In the genomic region with DNA sequence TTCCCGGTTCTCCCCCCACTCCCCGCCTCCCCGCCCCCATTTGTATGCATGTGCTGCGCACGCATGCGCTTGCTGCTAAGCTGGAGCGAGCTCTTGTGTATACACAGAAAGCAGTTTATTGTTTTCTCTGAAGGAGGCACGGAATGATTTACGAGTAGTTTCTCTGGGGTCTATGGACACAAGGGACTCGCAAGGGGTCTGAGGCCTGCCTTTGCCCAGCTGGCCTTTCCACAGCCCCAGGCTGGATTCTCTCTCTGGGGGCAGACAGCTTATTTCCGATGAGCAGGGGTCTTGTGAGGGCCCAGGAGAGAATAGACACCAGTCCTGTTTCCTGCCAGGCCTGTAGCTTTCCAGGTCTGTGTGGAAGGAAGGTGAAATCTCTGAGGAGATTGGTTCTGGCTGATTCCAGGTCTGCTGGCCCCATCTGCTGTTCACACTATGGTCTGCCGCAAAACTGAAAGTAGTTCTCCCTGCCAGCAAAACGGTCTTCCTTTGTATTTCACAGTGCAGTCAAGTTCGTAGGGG, we compare ENCODE assay signal across 8 mouse cellular contexts.
A peak's percentile ranks its signal among the peaks of the same experiment; 100 is the strongest.
DNase-seq lines count a peak whose midpoint lies in the region; ATAC-seq and TF ChIP-seq lines count a peak whose summit lies in the region.

No protein-coding gene starts in this region.

- H3K27ac ChIP-seq in embryonic facial prominence, embryonic 14.5 days (replicated peaks; ENCODE audit: low read depth, low read length), result peak overlapping the region; percentile 66
- no peak overlapping the region for H3K27ac ChIP-seq in heart, embryonic 15.5 days
- peak overlapping the region; percentile 59; the same call in 1 of the 2 replicates for H3K27ac ChIP-seq in kidney, embryonic 16.5 days (ENCODE audit: low read length)
- no peak overlapping the region for H3K27ac ChIP-seq in liver, embryonic 14.5 days
- peak overlapping the region; percentile 87 for H3K27ac ChIP-seq in neural tube, embryonic 13.5 days (replicated peaks)

- H3K4me3 ChIP-seq in embryonic facial prominence, embryonic 14.5 days (ENCODE audit: low read depth, low read length), result no peak overlapping the region
- no peak overlapping the region for H3K4me3 ChIP-seq in heart, embryonic 15.5 days
- H3K4me3 ChIP-seq in kidney, embryonic 16.5 days (ENCODE audit: low read length), result no peak overlapping the region
- H3K4me3 ChIP-seq in liver, embryonic 14.5 days (ENCODE audit: insufficient read depth in 1 of 2, low read depth in 2 of 2, low read length in 2 of 2), result no peak overlapping the region
- peak overlapping the region; percentile 25 for H3K4me3 ChIP-seq in neural tube, embryonic 13.5 days

- no peaks in the 10 kb centered on the region for H3K9me3 ChIP-seq in embryonic facial prominence, embryonic 14.5 days (ENCODE audit: control insufficient read depth, low read length)
- no peaks in the 10 kb centered on the region for H3K9me3 ChIP-seq in heart, embryonic 15.5 days (replicated peaks)
- no peaks in the 10 kb centered on the region for H3K9me3 ChIP-seq in kidney, embryonic 16.5 days (ENCODE audit: low read length)
- no peaks in the 10 kb centered on the region for H3K9me3 ChIP-seq in liver, embryonic 14.5 days (ENCODE audit: control insufficient read depth, low read length)
- no peaks in the 10 kb centered on the region for H3K9me3 ChIP-seq in neural tube, embryonic 13.5 days

- TF ChIP-seq CTCF in liver, embryonic 14.5 days (IDR thresholded peaks at IDR 0.05; ENCODE audit: low read depth), result peak; percentile 22; the same call in 1 of the 2 replicates

- H3K4me1 ChIP-seq in embryonic facial prominence, embryonic 14.5 days (ENCODE audit: control insufficient read depth, insufficient read depth, low read length), result 0 out of 2 replicates have a peak, but pooled peaks cover 5% of the 10 kb centered on the region
- peaks cover 8% of the 10 kb centered on the region; the same call in 1 of the 2 replicates for H3K4me1 ChIP-seq in heart, embryonic 15.5 days (replicated peaks)
- H3K4me1 ChIP-seq in kidney, embryonic 16.5 days (ENCODE audit: insufficient read depth, low read length), result peaks cover 12% of the 10 kb centered on the region
- H3K4me1 ChIP-seq in liver, embryonic 14.5 days (replicated peaks; ENCODE audit: control insufficient read depth in 2 of 2, insufficient read depth in 2 of 2, low read length in 1 of 2), result no peaks in the 10 kb centered on the region
- peaks cover 26% of the 10 kb centered on the region for H3K4me1 ChIP-seq in neural tube, embryonic 13.5 days (replicated peaks)

- WGBS in embryonic facial prominence, embryonic 14.5 days, result 44% methylated on average over 14 of the region's 14 CpGs
- 72% methylated on average over 14 of the region's 14 CpGs for WGBS in heart, embryonic 15.5 days
- WGBS in kidney, embryonic 16.5 days, result 45% methylated on average over 14 of the region's 14 CpGs
- WGBS in liver, embryonic 14.5 days (ENCODE audit: insufficient replicate concordance), result 65% methylated on average over 14 of the region's 14 CpGs
- WGBS in neural tube, embryonic 13.5 days, result 11% methylated on average over 14 of the region's 14 CpGs

- no peak for TF ChIP-seq EP300 in liver, embryonic 14.5 days (IDR thresholded peaks at IDR 0.05; ENCODE audit: low read depth)

- no peaks in the 10 kb centered on the region for H3K27me3 ChIP-seq in embryonic facial prominence, embryonic 14.5 days (replicated peaks; ENCODE audit: control insufficient read depth, insufficient read depth, low read length)
- H3K27me3 ChIP-seq in heart, embryonic 15.5 days, result 0 out of 2 replicates have a peak, but pooled peaks cover 3% of the 10 kb centered on the region
- peaks cover 4% of the 10 kb centered on the region; the same call in 1 of the 2 replicates for H3K27me3 ChIP-seq in kidney, embryonic 16.5 days (ENCODE audit: insufficient read depth, low read length)
- no peaks in the 10 kb centered on the region for H3K27me3 ChIP-seq in liver, embryonic 14.5 days (ENCODE audit: control insufficient read depth, insufficient read depth, low read length)
- H3K27me3 ChIP-seq in neural tube, embryonic 13.5 days, result no peaks in the 10 kb centered on the region

- H3K36me3 ChIP-seq in embryonic facial prominence, embryonic 14.5 days (ENCODE audit: control insufficient read depth, insufficient read depth, low read length), result no peaks in the 10 kb centered on the region
- H3K36me3 ChIP-seq in heart, embryonic 15.5 days, result no peaks in the 10 kb centered on the region
- H3K36me3 ChIP-seq in kidney, embryonic 16.5 days (ENCODE audit: insufficient read depth, low read length), result no peaks in the 10 kb centered on the region
- H3K36me3 ChIP-seq in liver, embryonic 14.5 days (replicated peaks; ENCODE audit: control insufficient read depth, insufficient read depth, low read depth), result no peaks in the 10 kb centered on the region
- no peaks in the 10 kb centered on the region for H3K36me3 ChIP-seq in neural tube, embryonic 13.5 days

- ATAC-seq in embryonic facial prominence, embryonic 14.5 days (ENCODE audit: low read depth), result peak; percentile 88
- ATAC-seq in heart, embryonic 15.5 days (replicated peaks; ENCODE audit: insufficient number of reproducible peaks, insufficient read depth, low FRiP score, low read depth), result peak; percentile 50; the same call in 1 of the 2 replicates
- peak; percentile 87 for ATAC-seq in kidney, embryonic 16.5 days (ENCODE audit: low FRiP score, low TSS enrichment)
- ATAC-seq in liver, embryonic 14.5 days (ENCODE audit: insufficient read depth), result no peak
- ATAC-seq in neural tube, embryonic 13.5 days (ENCODE audit: low read depth), result peak; percentile 94

- H3K4me2 ChIP-seq in embryonic facial prominence, embryonic 14.5 days (ENCODE audit: low read depth, low read length), result peak overlapping the region; percentile 26
- 0 out of 2 replicates have a peak overlapping the region, but pooled peaks have one; percentile 6 for H3K4me2 ChIP-seq in heart, embryonic 15.5 days
- H3K4me2 ChIP-seq in kidney, embryonic 16.5 days (replicated peaks; ENCODE audit: low read depth, low read length), result peak overlapping the region; percentile 24
- no peak overlapping the region for H3K4me2 ChIP-seq in liver, embryonic 14.5 days (ENCODE audit: low read depth)
- H3K4me2 ChIP-seq in neural tube, embryonic 13.5 days, result peak overlapping the region; percentile 58

- no peak overlapping the region for H3K9ac ChIP-seq in embryonic facial prominence, embryonic 14.5 days (ENCODE audit: low read depth, low read length)
- no peak overlapping the region for H3K9ac ChIP-seq in heart, embryonic 15.5 days
- 0 out of 2 replicates have a peak overlapping the region, but pooled peaks have one; percentile 3 for H3K9ac ChIP-seq in kidney, embryonic 16.5 days (replicated peaks; ENCODE audit: low read length)
- H3K9ac ChIP-seq in liver, embryonic 14.5 days (replicated peaks), result no peak overlapping the region
- peak overlapping the region; percentile 50 for H3K9ac ChIP-seq in neural tube, embryonic 13.5 days

- DNase-seq in 3T3-L1 (ENCODE audit: low read depth, low spot score), result peak; percentile 58
- DNase-seq in Muller cell, postnatal 12 days (ENCODE audit: inconsistent ontology term), result peak; percentile 54
- DNase-seq in embryonic facial prominence, embryonic 14.5 days (ENCODE audit: low spot score), result peak; percentile 82
- DNase-seq in liver, embryonic 14.5 days (ENCODE audit: low read depth in 3 of 3, low spot score in 3 of 3), result no peak
- peak; percentile 67 for DNase-seq in thymus, postnatal 25 days

Comparison
In these comparisons a context has a peak if more than half of its experiments do, and no peak if none do; other contexts are left out.
1. DNase-seq: peak in 3T3-L1 (single experiment), Muller cell, postnatal 12 days (single experiment), embryonic facial prominence, embryonic 14.5 days (single experiment) and thymus, postnatal 25 days (single experiment); none in liver, embryonic 14.5 days (0 of 3).
2. H3K27ac ChIP-seq: peak in embryonic facial prominence, embryonic 14.5 days (single experiment), kidney, embryonic 16.5 days (single experiment) and neural tube, embryonic 13.5 days (single experiment); none in heart, embryonic 15.5 days (single experiment) and liver, embryonic 14.5 days (single experiment).
3. H3K9ac ChIP-seq: peak in kidney, embryonic 16.5 days (single experiment) and neural tube, embryonic 13.5 days (single experiment); none in embryonic facial prominence, embryonic 14.5 days (single experiment), heart, embryonic 15.5 days (single experiment) and liver, embryonic 14.5 days (single experiment).